Mouse (Mus musculus) MEL (cell line): ENCODE measurements around the gene Ccdc88c. TPM values are rescaled to one million over a fixed set of nuclear protein-coding genes. Genes with fewer than 3 reads are reported as not detected.

Experiments used
- DNase-seq: peaks from one replicate; pipeline ENCODE4 v3.0.0; 2011; ENCODE audit warnings: low read depth, low spot score
- H3K27ac ChIP-seq: 2 replicates; pipeline ENCODE4 v1.5.1; 2012; ENCODE audit warnings: low read depth, mild to moderate bottlenecking, control low read depth, low read length, moderate library complexity; ENCODE audit not compliant: control insufficient read depth
- H3K27me3 ChIP-seq, 2 experiments: fragments of 150-350 bp in 1 of 2; sonication (generic) in 1 of 2; 2 replicates each; pipeline ENCODE4 v1.6.1; 2012; ENCODE audit warnings: low read length in 2 of 2, mild to moderate bottlenecking in 2 of 2, improper control_type of control experiment in 1 of 2, moderate library complexity in 1 of 2; ENCODE audit not compliant: insufficient read depth in 2 of 2, control insufficient read depth in 1 of 2
- H3K36me3 ChIP-seq, 2 experiments: 2 replicates each; pipeline ENCODE4 v1.6.1; 2012 to 2014; ENCODE audit warnings: low read length in 2 of 2, improper control_type of control experiment in 1 of 2, inconsistent platforms in 1 of 2, mild to moderate bottlenecking in 1 of 2; ENCODE audit not compliant: insufficient read depth in 2 of 2, control insufficient read depth in 1 of 2
- H3K4me1 ChIP-seq, 2 experiments: fragments of 150-350 bp in 1 of 2; sonication (generic) in 1 of 2; 2 replicates each; pipeline ENCODE4 v1.6.1; 2012; ENCODE audit warnings: low read length in 2 of 2, improper control_type of control experiment in 1 of 2, mild to moderate bottlenecking in 1 of 2; ENCODE audit not compliant: insufficient read depth in 2 of 2, control insufficient read depth in 1 of 2
- H3K4me3 ChIP-seq, 2 experiments: fragments of 150-350 bp in 1 of 2; sonication (generic) in 1 of 2; 2 replicates each; pipeline ENCODE4 v1.5.1; 2012; ENCODE audit warnings: low read depth in 2 of 2, low read length in 2 of 2, mild to moderate bottlenecking in 2 of 2, moderate library complexity in 2 of 2, control low read depth in 1 of 2, improper control_type of control experiment in 1 of 2; ENCODE audit not compliant: control insufficient read depth in 1 of 2, insufficient read depth in 1 of 2
- H3K79me2 ChIP-seq: 2 replicates; pipeline ENCODE4 v1.6.1; 2012; ENCODE audit warnings: mild to moderate bottlenecking, low read length, moderate library complexity; ENCODE audit not compliant: control insufficient read depth, poor library complexity, insufficient read depth
- H3K9ac ChIP-seq: 2 replicates; pipeline ENCODE4 v1.6.1; 2012; ENCODE audit warnings: low read depth, mild to moderate bottlenecking, control low read depth, low read length, moderate library complexity; ENCODE audit not compliant: control insufficient read depth, poor library complexity, severe bottlenecking
- H3K9me3 ChIP-seq: fragments of 150-350 bp; sonication (generic); replicated peaks from 2 replicates; pipeline ENCODE4 v1.6.1; 2012; ENCODE audit warnings: mild to moderate bottlenecking, low read length, improper control_type of control experiment, moderate library complexity; ENCODE audit not compliant: insufficient read depth
- CTCF ChIP-seq, 3 experiments: IDR thresholded peaks in 2 of 3; conservative IDR thresholded peaks in 1 of 3; 2 replicates each; pipeline ENCODE4 v1.5.1; 2011 to 2012; ENCODE audit warnings: low read length in 3 of 3, low read depth in 2 of 3, mild to moderate bottlenecking in 2 of 3, improper control_type of control experiment in 1 of 3, inconsistent platforms in 1 of 3, mixed read lengths in 1 of 3, moderate library complexity in 1 of 3; ENCODE audit not compliant: control insufficient read depth in 1 of 3, insufficient read depth in 1 of 3, poor library complexity in 1 of 3, severe bottlenecking in 1 of 3
- E2F4 ChIP-seq: IDR thresholded peaks from 2 replicates; pipeline ENCODE4 v1.6.1; 2011; ENCODE audit warnings: low read depth, low read length, improper control_type of control experiment, borderline replicate concordance
- ELF1 ChIP-seq: IDR thresholded peaks from 2 replicates; pipeline ENCODE4 v1.6.1; 2014; ENCODE audit warnings: low read depth, mild to moderate bottlenecking, inconsistent platforms, low read length, improper control_type of control experiment, moderate library complexity
- EP300 ChIP-seq, 2 experiments: IDR thresholded peaks; 2 replicates each; pipeline ENCODE4 v1.6.1; 2011; ENCODE audit warnings: improper control_type of control experiment in 2 of 2, low read length in 2 of 2, low read depth in 1 of 2, mild to moderate bottlenecking in 1 of 2
- GABPA ChIP-seq: IDR thresholded peaks from 2 replicates; pipeline ENCODE4 v1.6.1; 2012; ENCODE audit warnings: low read depth, mild to moderate bottlenecking, inconsistent platforms, low read length, improper control_type of control experiment, moderate library complexity
- GATA1 ChIP-seq: IDR thresholded peaks from 2 replicates; pipeline ENCODE4 v1.6.1; 2011; ENCODE audit warnings: low read depth, low read length, improper control_type of control experiment
- HCFC1 ChIP-seq: IDR thresholded peaks from 2 replicates; pipeline ENCODE4 v1.6.1; 2012; ENCODE audit warnings: low read depth, mild to moderate bottlenecking, inconsistent platforms, low read length, improper control_type of control experiment, moderate library complexity
- JUND ChIP-seq: IDR thresholded peaks from 2 replicates; pipeline ENCODE4 v1.6.1; 2011; ENCODE audit warnings: low read depth, mild to moderate bottlenecking, improper control_type of control experiment, low read length
- KAT2A ChIP-seq: conservative IDR thresholded peaks from 2 replicates; pipeline ENCODE4 v1.6.1; 2012; ENCODE audit warnings: low read depth, low read length, improper control_type of control experiment, inconsistent platforms
- MAX ChIP-seq: IDR thresholded peaks from 2 replicates; pipeline ENCODE4 v1.6.1; 2011; ENCODE audit warnings: low read length, improper control_type of control experiment
- MAZ ChIP-seq: IDR thresholded peaks from 2 replicates; pipeline ENCODE4 v1.6.1; 2012; ENCODE audit warnings: low read depth, mild to moderate bottlenecking, inconsistent platforms, low read length, improper control_type of control experiment
- MEF2A ChIP-seq: IDR thresholded peaks from 2 replicates; pipeline ENCODE4 v1.6.1; 2014; ENCODE audit warnings: low read depth, mild to moderate bottlenecking, inconsistent platforms, low read length, improper control_type of control experiment; ENCODE audit not compliant: poor library complexity, insufficient replicate concordance, severe bottlenecking; ENCODE audit errors: extremely low read depth
- MXI1 ChIP-seq: IDR thresholded peaks from 2 replicates; pipeline ENCODE4 v1.6.1; 2011; ENCODE audit warnings: mild to moderate bottlenecking, low read depth, low read length, improper control_type of control experiment
- MYC ChIP-seq: IDR thresholded peaks from 2 replicates; pipeline ENCODE4 v1.6.1; 2011; ENCODE audit warnings: low read depth, mild to moderate bottlenecking, low read length, improper control_type of control experiment, moderate library complexity
- NELFE ChIP-seq: IDR thresholded peaks from 2 replicates; pipeline ENCODE4 v1.6.1; 2011; ENCODE audit warnings: low read depth, low read length, improper control_type of control experiment
- NRF1 ChIP-seq: IDR thresholded peaks from 2 replicates; pipeline ENCODE4 v1.6.1; 2014; ENCODE audit warnings: low read depth, mild to moderate bottlenecking, inconsistent platforms, low read length, improper control_type of control experiment, moderate library complexity; ENCODE audit not compliant: poor library complexity, insufficient read depth, severe bottlenecking
- POLR2A ChIP-seq, 2 experiments: IDR thresholded peaks; 2 replicates each; pipeline ENCODE4 v1.6.1; 2011 to 2012; ENCODE audit warnings: low read length in 2 of 2, mild to moderate bottlenecking in 2 of 2, control low read depth in 1 of 2, improper control_type of control experiment in 1 of 2, low read depth in 1 of 2, moderate library complexity in 1 of 2; ENCODE audit not compliant: control insufficient read depth in 1 of 2, insufficient read depth in 1 of 2, poor library complexity in 1 of 2
- POLR2AphosphoS5 ChIP-seq: IDR thresholded peaks from 2 replicates; pipeline ENCODE4 v1.6.1; 2012; ENCODE audit warnings: low read depth, borderline replicate concordance, mild to moderate bottlenecking, inconsistent platforms, low read length, moderate library complexity, mixed read lengths
- RAD21 ChIP-seq: IDR thresholded peaks from 2 replicates; pipeline ENCODE4 v1.6.1; 2011; ENCODE audit warnings: mild to moderate bottlenecking, low read depth, low read length, improper control_type of control experiment
- RCOR1 ChIP-seq: IDR thresholded peaks from 2 replicates; pipeline ENCODE4 v1.6.1; 2012; ENCODE audit warnings: low read depth, mild to moderate bottlenecking, inconsistent platforms, low read length, improper control_type of control experiment
- SIN3A ChIP-seq: IDR thresholded peaks from 2 replicates; pipeline ENCODE4 v1.6.1; 2012; ENCODE audit warnings: low read length, improper control_type of control experiment, inconsistent platforms
- SMC3 ChIP-seq: IDR thresholded peaks from 2 replicates; pipeline ENCODE4 v1.6.1; 2011; ENCODE audit warnings: low read depth, low read length, improper control_type of control experiment
- TCF12 ChIP-seq: IDR thresholded peaks from 2 replicates; pipeline ENCODE4 v1.6.1; 2014; ENCODE audit warnings: low read depth, mild to moderate bottlenecking, inconsistent platforms, low read length, improper control_type of control experiment, moderate library complexity
- UBTF ChIP-seq: IDR thresholded peaks from 2 replicates; pipeline ENCODE4 v1.6.1; 2012; ENCODE audit warnings: low read depth, mild to moderate bottlenecking, inconsistent platforms, low read length, improper control_type of control experiment, moderate library complexity, borderline replicate concordance; ENCODE audit not compliant: insufficient read depth
- USF2 ChIP-seq, 2 experiments: IDR thresholded peaks; 2 replicates each; pipeline ENCODE4 v1.6.1; 2011 to 2012; ENCODE audit warnings: improper control_type of control experiment in 2 of 2, low read length in 2 of 2, borderline replicate concordance in 1 of 2, inconsistent platforms in 1 of 2, low read depth in 1 of 2, mild to moderate bottlenecking in 1 of 2; ENCODE audit not compliant: insufficient read depth in 1 of 2
- ZC3H11A ChIP-seq: IDR thresholded peaks from 2 replicates; pipeline ENCODE4 v1.6.1; 2012; ENCODE audit warnings: low read depth, mild to moderate bottlenecking, inconsistent platforms, low read length, improper control_type of control experiment
- ZKSCAN1 ChIP-seq: IDR thresholded peaks from 2 replicates; pipeline ENCODE4 v1.6.1; 2012; ENCODE audit warnings: low read depth, mild to moderate bottlenecking, inconsistent platforms, low read length, improper control_type of control experiment, moderate library complexity
- ZNF384 ChIP-seq: IDR thresholded peaks from 2 replicates; pipeline ENCODE4 v1.6.1; 2012; ENCODE audit warnings: low read depth, mild to moderate bottlenecking, inconsistent platforms, low read length, improper control_type of control experiment
- polyA plus RNA-seq, 2 experiments: library from polyadenylated mRNA; stranded (reverse) in 1 of 2; unstranded in 1 of 2; fragments of >175 nt in 1 of 2; fragments of >200 nt in 1 of 2; gene quantifications; 2 replicates each; pipeline versions ENCODE4 v1.2.1 to v1.2.4; 2012; ENCODE audit warnings: low replicate concordance in 2 of 2, low read depth in 1 of 2; ENCODE audit not compliant: insufficient read length in 2 of 2, insufficient read depth in 1 of 2, missing spikeins in 1 of 2
- total RNA-seq: library from RNA; depleted of rRNA; stranded (reverse); fragments of 300-350 nt; gene quantifications from 2 replicates; pipeline ENCODE4 v1.2.3, GENCODE M21; 2012

Gene Ccdc88c
- total and polyA plus RNA-seq, 3 experiments, result 8.7 to 15.3 TPM; not detected in 1

- TF ChIP-seq MYC (peak; percentile 64), HCFC1 (no peak), GATA1 (peak; percentile 86)
Measured at GRCm38 (mm10) chr12:100958621-100959592, 69.9 kb downstream of the Ccdc88c start (continued).

GRCm38 (mm10) chr12:100958006-100958405 lies 70.8 kb downstream of the Ccdc88c start:
- TF ChIP-seq POLR2A (IDR thresholded peaks at IDR 0.05; ENCODE audit: control insufficient read depth in 1 of 2, insufficient read depth in 1 of 2, low read depth in 1 of 2, low read length in 2 of 2, poor library complexity in 1 of 2) (no peak), ZC3H11A (peak; percentile 50), NELFE (no peak), KAT2A (no peak), JUND (no peak), E2F4 (no peak), NRF1 (no peak), MAZ (peak; percentile 95), MXI1 (no peak), SIN3A (peak; percentile 41; the same call in 1 of the 2 replicates), UBTF (no peak), MYC (no peak), USF2 (IDR thresholded peaks at IDR 0.05; ENCODE audit: borderline replicate concordance in 1 of 2, insufficient read depth in 1 of 2, low read depth in 1 of 2, low read length in 2 of 2) (no peak), EP300 (IDR thresholded peaks at IDR 0.05; ENCODE audit: low read depth in 1 of 2, low read length in 2 of 2) (no peak), MEF2A (no peak), GABPA (no peak), CTCF (IDR thresholded peaks at IDR 0.05 in 2 of 3, conservative IDR thresholded peaks at IDR 0.05 in 1 of 3; ENCODE audit: control insufficient read depth in 1 of 3, insufficient read depth in 1 of 3, low read depth in 2 of 3, low read length in 3 of 3, poor library complexity in 1 of 3, severe bottlenecking in 1 of 3) (peak; percentile 86 to 98 (median 89)), ZNF384 (no peak), RCOR1 (no peak), RAD21 (peak; percentile 51), POLR2AphosphoS5 (no peak), MAX (no peak), ELF1 (no peak), TCF12 (no peak), ZKSCAN1 (no peak), GATA1 (no peak), SMC3 (peak; percentile 69)
- TF ChIP-seq, all 39 proteins: peak for 6
- Histone ChIP-seq H3K9ac (no peak overlapping the region), H3K27ac (peak overlapping the region; percentile 73), H3K4me3 (no peak overlapping the region), H3K36me3 (peaks cover 0 to 41% of the 10 kb centered on the region in 2 experiments; a peak in 2 of 4 replicates), H3K27me3 (no peaks in the 10 kb centered on the region), H3K9me3 (no peaks in the 10 kb centered on the region), H3K4me1 (peaks cover 22 to 59% of the 10 kb centered on the region in 2 experiments), H3K79me2 (no peaks in the 10 kb centered on the region)
- DNase-seq, result peak; percentile 76
